Mouse (Mus musculus) ES-Bruce4 (cell line): ENCODE results near the gene Nop14.
A peak's percentile ranks its signal among the peaks of the same experiment; 100 is the strongest.

Experiments
- CTCF ChIP-seq: IDR thresholded peaks from one replicate; pipeline ENCODE4 v1.8.1; 2011; ENCODE audit warnings: low read depth, low read length
- EP300 ChIP-seq: IDR thresholded peaks from 2 replicates; pipeline ENCODE4 v1.6.1; 2011; ENCODE audit warnings: low read depth, low read length; ENCODE audit not compliant: insufficient read depth
- POLR2A ChIP-seq: IDR thresholded peaks from one replicate; pipeline ENCODE4 v1.8.1; 2011; ENCODE audit warnings: low read length; ENCODE audit not compliant: insufficient read depth

GRCm38 (mm10) chr5:34670280-34670679, 10.3 kb upstream of the Nop14 start:
- TF ChIP-seq CTCF (peak; percentile 5), EP300 (no peak), POLR2A (no peak)
